Mouse (Mus musculus) liver, adult 2 months (tissue): ENCODE measurements around the gene Nav2. TPM values are rescaled to one million over a fixed set of nuclear protein-coding genes. Genes with fewer than 3 reads are reported as not detected.

Source experiments
- DNase-seq: peaks from one replicate; pipeline ENCODE4 v3.0.0-alpha.2; 2011; ENCODE audit warnings: low read depth, low spot score; ENCODE audit errors: extremely low read depth
- H3K27ac ChIP-seq: fragments of 200-500 bp; replicated peaks from 2 replicates; pipeline ENCODE4 v1.5.1; 2012; ENCODE audit warnings: low read depth, mild to moderate bottlenecking, control low read depth, inconsistent platforms, low read length; ENCODE audit not compliant: insufficient read depth
- H3K27me3 ChIP-seq: fragments of 200-500 bp; 2 replicates; pipeline ENCODE4 v1.6.1; 2012; ENCODE audit warnings: mild to moderate bottlenecking, moderate library complexity, low read length, inconsistent platforms; ENCODE audit not compliant: control insufficient read depth, insufficient read depth
- H3K36me3 ChIP-seq: fragments of 200-500 bp; 2 replicates; pipeline ENCODE4 v1.6.1; 2012; ENCODE audit warnings: low read length, inconsistent platforms; ENCODE audit not compliant: control insufficient read depth, insufficient read depth
- H3K4me1 ChIP-seq: fragments of 200-500 bp; 2 replicates; pipeline ENCODE4 v1.6.1; 2011; ENCODE audit warnings: low read length; ENCODE audit not compliant: control insufficient read depth, insufficient read depth
- H3K4me3 ChIP-seq: fragments of 200-500 bp; 2 replicates; pipeline ENCODE4 v1.5.1; 2011; ENCODE audit warnings: low read depth, mild to moderate bottlenecking, control low read depth, low read length, moderate library complexity; ENCODE audit not compliant: insufficient read depth
- H3K79me2 ChIP-seq: fragments of 200-500 bp; 2 replicates; pipeline ENCODE4 v1.6.1; 2012; ENCODE audit warnings: inconsistent platforms, mild to moderate bottlenecking, low read length, moderate library complexity; ENCODE audit not compliant: control insufficient read depth, insufficient read depth
- H3K9ac ChIP-seq: fragments of 200-500 bp; 2 replicates; pipeline ENCODE4 v1.6.1; 2012; ENCODE audit warnings: low read depth, mild to moderate bottlenecking, control low read depth, inconsistent platforms, low read length
- CTCF ChIP-seq: fragments of 200-500 bp; IDR thresholded peaks from 2 replicates; pipeline ENCODE4 v1.5.1; 2011; ENCODE audit warnings: low read depth, low read length, control low read depth
- POLR2A ChIP-seq: fragments of 200-500 bp; IDR thresholded peaks from 2 replicates; pipeline ENCODE4 v1.6.1; 2011; ENCODE audit warnings: low read length, control low read depth; ENCODE audit not compliant: insufficient read depth; ENCODE audit errors: extremely low read depth
- WGBS: fragments of 180-500 bp; shearing (Covaris S2); methylation state at CpG from one replicate; pipeline ENCODE4 v1.1.7; 2018; 5-methylcytosine and 5-hydroxymethylcytosine counted together
- polyA plus RNA-seq: library from polyadenylated mRNA; depleted of rRNA; stranded (reverse); fragments of >200 nt; gene quantifications from 2 replicates; pipeline ENCODE4 v1.2.3, GENCODE M21; 2012
- total RNA-seq: library from RNA; depleted of rRNA; stranded (reverse); fragments of >200 nt; gene quantifications from 2 replicates; pipeline ENCODE4 v1.2.3, GENCODE M21; 2014

The Nav2 gene
- total and polyA plus RNA-seq, 2 experiments, result 11.1 to 17.6 TPM

DNA sequence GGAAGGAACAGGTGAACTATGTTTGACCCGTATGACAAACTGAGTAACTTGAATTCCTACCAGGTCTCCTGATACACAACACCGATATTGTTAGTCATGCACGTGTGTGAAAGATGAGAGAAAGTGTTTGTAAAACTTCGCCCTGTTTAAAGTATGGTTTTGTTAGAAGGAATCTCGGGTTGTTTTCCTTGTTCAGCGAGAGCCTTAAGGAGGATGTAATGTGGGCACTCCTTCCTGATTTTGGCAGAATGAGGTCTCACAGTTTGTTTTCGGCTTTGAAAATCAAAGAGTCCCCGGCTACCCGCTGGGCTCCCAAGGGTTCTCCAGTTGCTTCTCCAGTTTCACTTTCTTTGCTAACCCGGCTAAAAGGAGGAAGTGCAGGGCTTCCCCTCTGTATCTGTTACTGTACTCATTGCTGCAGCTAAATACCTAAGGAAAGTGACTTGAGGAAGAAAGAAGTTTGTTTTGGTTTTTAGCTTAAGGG is 553.9 kb downstream of the Nav2 start:
- H3K79me2 ChIP-seq, result no peaks in the 10 kb centered on the region
- DNase-seq, result no peak
- H3K27ac ChIP-seq, result no peak overlapping the region
- peaks cover 9% of the 10 kb centered on the region; the same call in 1 of the 2 replicates for H3K36me3 ChIP-seq
- no peaks in the 10 kb centered on the region for H3K27me3 ChIP-seq
- TF ChIP-seq CTCF (no peak), POLR2A (no peak)
- WGBS, result 58% methylated on average over 10 of the region's 10 CpGs
- H3K9ac ChIP-seq, result no peak overlapping the region; the same call in 1 of the 2 replicates
- H3K4me1 ChIP-seq, result peaks cover 2% of the 10 kb centered on the region; the same call in 1 of the 2 replicates
- peak overlapping the region; percentile 24; the same call in 1 of the 2 replicates for H3K4me3 ChIP-seq

DNA sequence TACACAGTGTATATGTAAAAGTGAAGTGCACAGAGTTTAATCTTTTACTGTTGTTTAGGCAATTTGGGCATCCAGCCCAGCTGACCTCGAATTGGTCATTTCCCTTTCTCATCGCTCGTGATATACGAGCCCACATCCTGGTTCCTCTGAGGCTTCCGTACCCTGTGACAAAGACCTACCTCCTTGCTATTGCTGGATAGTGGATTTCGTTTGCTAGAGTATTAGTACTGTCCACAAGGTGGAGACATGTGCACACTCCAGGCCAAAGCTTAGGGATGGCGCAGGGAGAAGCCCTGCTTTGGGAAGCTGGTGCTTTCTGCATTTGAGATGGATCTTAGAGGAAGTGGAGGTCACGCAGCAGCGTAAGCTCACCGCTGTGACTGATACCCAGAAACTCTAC is 559.3 kb downstream of the Nav2 start:
- Histone ChIP-seq H3K27ac (no peak overlapping the region), H3K4me1 (peaks cover 5% of the 10 kb centered on the region), H3K79me2 (no peaks in the 10 kb centered on the region), H3K27me3 (no peaks in the 10 kb centered on the region), H3K4me3 (no peak overlapping the region), H3K9ac (no peak overlapping the region), H3K36me3 (peaks cover 5% of the 10 kb centered on the region)
- peak; percentile 36 for DNase-seq
- TF ChIP-seq CTCF (peak; percentile 60), POLR2A (no peak)
- 60% methylated on average over 10 of the region's 10 CpGs for WGBS

DNA sequence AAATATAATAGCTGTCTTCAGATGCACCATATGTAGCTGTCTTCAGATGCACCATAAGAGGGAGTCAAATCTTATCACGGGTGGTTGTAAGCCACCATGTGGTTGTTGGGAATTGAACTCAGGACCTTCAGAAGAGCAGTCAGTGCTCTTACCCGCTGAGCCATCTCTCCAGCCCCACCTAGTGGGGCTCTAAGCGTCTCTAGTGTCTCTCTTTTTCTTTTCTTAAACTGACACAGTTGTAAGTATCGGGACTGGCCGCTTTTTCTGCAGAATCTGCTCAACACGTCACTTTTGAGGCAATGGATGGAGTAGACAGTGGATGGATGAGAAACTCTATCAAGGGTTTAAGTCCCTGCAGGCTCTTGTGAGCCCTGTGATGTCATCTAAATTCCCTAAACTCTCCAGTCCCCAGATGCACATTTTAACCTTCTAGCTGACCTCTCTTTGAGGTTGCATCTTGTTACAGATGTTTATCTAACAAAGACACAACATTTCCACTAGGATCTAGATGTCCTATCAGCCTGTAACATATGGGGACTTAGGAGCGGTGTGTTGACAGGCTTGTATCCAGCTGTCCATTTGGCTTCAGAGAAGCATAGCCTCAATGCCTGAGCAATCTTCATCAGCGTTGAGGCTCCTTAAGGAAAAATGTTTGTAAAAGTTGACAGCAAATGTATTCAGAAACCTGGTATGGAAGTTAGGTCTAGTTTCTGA is 560.1 kb downstream of the Nav2 start:
- no peak for DNase-seq
- Histone ChIP-seq H3K36me3 (peaks cover 7% of the 10 kb centered on the region), H3K79me2 (no peaks in the 10 kb centered on the region), H3K4me3 (no peak overlapping the region), H3K9ac (no peak overlapping the region), H3K4me1 (peaks cover 5% of the 10 kb centered on the region), H3K27me3 (no peaks in the 10 kb centered on the region), H3K27ac (no peak overlapping the region)
- TF ChIP-seq CTCF (no peak), POLR2A (no peak)
- 86% methylated on average over 8 of the region's 8 CpGs for WGBS

DNA sequence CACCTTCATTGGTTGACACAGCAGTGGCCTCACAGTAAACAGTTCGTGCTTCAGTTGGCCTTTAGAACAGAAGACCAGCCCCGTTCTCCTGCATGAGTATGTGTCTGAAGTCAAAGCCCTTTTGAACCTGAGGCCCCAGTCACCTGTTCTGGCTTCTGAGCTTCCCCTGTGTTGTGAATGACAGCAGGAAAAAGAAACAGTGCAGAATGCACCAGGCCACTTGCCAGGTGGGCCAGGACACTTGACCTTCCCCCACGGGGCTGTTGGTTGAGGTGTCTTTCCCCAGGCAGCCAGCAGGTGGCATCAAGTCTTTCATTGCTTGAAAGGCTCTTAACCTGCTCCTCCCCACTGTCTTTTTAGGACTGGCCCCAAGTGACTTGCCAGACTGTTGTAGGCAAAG is 562.8 kb downstream of the Nav2 start:
- peaks cover 5% of the 10 kb centered on the region for H3K36me3 ChIP-seq
- H3K9ac ChIP-seq, result no peak overlapping the region
- no peaks in the 10 kb centered on the region for H3K79me2 ChIP-seq
- no peaks in the 10 kb centered on the region for H3K27me3 ChIP-seq
- H3K4me3 ChIP-seq, result no peak overlapping the region
- 18% methylated on average over 3 of the region's 3 CpGs for WGBS
- H3K4me1 ChIP-seq, result peaks cover 8% of the 10 kb centered on the region
- peak overlapping the region; percentile 45 for H3K27ac ChIP-seq
- TF ChIP-seq CTCF (peak; percentile 87), POLR2A (no peak)
- peak; percentile 80 for DNase-seq

DNA sequence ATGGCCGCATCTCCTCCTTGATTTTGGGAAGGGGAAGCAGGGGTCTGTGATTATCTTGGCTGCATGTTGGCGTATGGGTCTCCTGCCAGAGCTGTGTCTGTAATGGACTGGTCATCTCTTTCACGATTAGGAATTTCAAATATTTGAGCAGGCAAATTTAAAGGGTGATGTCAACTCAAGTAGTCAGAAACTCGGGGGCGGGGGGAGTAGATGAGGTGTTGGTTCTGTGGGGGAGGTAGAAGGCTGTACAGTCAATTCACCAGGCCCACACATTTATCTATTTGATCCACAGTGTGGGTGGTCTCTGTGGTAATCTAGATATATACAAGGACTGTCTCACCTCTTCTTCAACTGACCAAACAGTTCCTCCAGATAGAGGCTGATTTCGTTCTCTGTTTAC is 566.8 kb downstream of the Nav2 start:
- H3K36me3 ChIP-seq, result peaks cover 3% of the 10 kb centered on the region
- H3K79me2 ChIP-seq, result peaks cover 7% of the 10 kb centered on the region; the same call in 1 of the 2 replicates
- H3K9ac ChIP-seq, result no peak overlapping the region
- WGBS, result 51% methylated on average over 6 of the region's 6 CpGs
- H3K4me3 ChIP-seq, result no peak overlapping the region
- no peak for DNase-seq
- peaks cover 22% of the 10 kb centered on the region for H3K4me1 ChIP-seq
- no peaks in the 10 kb centered on the region for H3K27me3 ChIP-seq
- no peak overlapping the region for H3K27ac ChIP-seq
- TF ChIP-seq POLR2A (no peak), CTCF (no peak)

DNA sequence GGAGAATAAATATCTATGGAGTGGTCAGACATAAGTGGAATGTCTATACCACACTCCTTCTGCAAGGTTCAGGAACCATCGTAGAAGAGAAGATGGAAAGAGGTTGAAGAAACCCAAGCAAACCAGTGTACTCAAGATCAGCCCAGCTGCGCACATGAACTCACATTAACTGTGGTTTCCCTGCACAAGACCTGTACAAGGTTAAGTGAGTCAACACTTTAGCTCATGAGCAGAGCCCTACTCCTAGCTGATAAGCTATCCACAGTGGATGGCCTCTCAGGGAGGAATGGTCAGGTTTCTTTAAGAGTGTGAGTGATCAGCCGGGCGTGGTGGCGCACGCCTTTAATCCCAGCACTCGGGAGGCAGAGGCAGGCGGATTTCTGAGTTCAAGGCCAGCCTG is 567.6 kb downstream of the Nav2 start:
- 95% methylated on average over 8 of the region's 8 CpGs for WGBS
- peaks cover 18% of the 10 kb centered on the region for H3K4me1 ChIP-seq
- no peak overlapping the region for H3K9ac ChIP-seq
- H3K4me3 ChIP-seq, result no peak overlapping the region
- peaks cover 7% of the 10 kb centered on the region; the same call in 1 of the 2 replicates for H3K79me2 ChIP-seq
- no peak for DNase-seq
- H3K36me3 ChIP-seq, result peaks cover 3% of the 10 kb centered on the region
- H3K27me3 ChIP-seq, result no peaks in the 10 kb centered on the region
- TF ChIP-seq POLR2A, result no peak
- no peak for TF ChIP-seq CTCF
- peak overlapping the region; percentile 30; the same call in 1 of the 2 replicates for H3K27ac ChIP-seq
